Mouse (Mus musculus) cerebellum, adult 9-11 months (tissue): ENCODE results near the gene Ndrg4.

Experiments used
- DNase-seq: peaks from one replicate; pipeline ENCODE4 v3.0.0; 2022

Gene Ndrg4

DNA sequence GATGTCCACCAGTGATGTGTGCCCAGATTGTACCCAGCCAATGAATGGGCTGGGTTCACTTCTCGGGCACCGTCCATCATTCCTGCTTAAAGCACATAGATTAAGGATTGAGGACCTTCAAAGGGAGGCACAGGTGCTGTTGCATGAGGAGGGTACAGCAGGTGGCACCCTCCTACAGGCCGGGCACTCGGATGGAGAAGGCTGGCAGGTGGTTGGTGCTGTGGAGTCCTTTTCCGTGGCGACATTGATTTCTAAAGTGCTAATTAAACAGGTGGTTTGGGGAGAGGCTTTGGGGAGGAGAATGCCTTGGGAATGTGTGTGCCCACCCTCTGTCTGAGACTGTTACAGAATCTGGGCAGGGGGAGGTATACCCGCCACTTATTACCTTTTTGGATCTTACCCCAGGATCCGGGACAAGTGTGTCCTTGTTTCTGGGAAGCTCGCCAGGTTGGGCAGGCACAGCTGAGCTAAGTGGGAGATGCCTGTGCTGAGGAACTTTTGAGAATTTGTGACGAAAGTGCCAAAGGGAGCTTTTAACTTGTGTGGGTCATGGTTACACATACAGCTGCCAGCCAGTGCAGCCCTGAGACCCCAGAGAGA lies 11.4 kb downstream of the Ndrg4 start:
- no peak for DNase-seq

DNA sequence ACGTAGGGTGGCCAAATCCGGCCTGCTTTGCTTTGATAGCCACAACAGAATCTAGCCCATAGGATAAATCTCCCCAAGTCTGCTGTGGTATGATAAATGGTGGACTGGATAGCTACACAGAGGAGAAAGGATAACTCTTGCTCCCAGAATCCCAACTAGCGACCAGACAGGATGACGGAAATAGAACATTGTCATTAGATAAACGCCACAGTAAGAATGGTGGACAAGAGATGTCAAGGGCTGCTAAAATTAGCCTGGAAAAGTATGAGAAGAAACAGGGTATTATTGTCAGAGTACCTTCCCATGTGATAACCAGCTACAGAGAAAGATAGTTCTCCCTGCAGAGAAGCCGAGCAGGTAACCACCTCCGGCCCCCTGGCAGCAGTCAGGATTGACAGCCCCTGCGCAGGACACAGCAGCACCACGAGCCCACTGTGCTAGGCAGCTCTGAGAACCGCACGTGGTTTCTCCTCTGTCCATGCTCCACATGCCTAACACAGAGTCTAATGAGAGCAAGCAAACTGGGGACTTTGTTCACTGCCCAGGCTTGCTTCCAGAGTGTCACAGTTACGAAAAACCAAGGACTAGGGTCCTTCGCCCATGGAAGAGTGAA lies 14.3 kb downstream of the Ndrg4 start:
- DNase-seq = no peak

DNA sequence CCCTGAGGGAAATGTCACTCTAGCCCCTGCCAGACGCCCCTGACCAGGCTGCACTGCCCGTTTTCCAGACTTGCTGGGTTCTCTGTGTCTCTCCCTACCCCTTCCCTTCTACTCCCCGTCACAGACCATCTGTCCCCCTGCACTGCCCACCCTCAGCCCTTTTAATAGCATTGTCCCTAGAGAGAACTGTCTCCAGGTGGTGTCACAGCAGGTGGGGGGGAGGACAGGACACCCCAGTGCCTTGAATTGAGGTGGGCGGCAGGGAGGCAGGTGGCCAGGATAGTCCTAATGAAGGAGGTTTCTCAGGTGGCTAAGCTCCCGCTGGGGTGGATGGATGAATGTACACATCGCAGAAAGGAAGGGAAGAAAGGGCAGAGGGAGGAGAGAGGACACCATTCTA lies 17.9 kb downstream of the Ndrg4 start:
- peak; percentile 39 for DNase-seq

DNA sequence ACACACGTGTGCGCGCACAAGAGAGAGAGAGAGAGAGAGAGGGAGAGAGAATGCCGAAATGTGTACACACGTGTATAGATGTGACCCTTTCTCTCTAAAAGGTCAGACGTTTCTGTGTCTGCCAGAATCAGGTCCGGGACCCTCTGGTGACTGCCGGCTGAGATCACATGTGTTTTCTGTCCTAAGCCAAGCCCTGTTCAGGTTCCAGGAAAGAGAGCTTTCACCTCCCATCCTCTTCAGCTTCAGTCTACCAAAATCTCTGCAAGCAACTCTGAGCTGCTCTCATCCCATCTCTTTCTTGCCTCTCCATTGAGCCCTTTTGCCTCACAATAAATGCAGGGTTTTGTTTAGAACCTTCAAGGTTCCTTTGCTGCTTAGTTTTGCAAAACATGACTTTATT lies 19.9 kb downstream of the Ndrg4 start:
- no peak for DNase-seq

DNA sequence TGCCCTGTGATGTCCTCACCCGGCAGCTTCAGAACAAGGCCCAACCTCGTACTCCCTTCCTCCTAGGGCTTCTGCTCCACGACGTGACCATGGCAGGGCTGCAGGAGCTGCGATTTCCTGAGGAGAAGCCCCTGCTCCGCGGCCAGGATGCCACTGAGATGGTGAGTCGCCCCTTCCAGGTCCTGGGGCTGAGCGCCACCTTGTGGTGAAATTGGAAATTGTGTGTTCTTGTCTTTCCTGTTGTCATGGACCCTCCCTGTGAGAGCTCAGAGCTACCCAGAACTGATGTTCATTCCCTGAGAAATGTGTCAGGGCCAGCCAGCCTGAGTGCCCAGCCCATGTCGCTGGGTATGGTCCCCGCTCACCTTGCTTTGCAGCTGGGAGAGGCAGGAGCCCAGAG lies 20.3 kb downstream of the Ndrg4 start:
- DNase-seq = peak; percentile 74

DNA sequence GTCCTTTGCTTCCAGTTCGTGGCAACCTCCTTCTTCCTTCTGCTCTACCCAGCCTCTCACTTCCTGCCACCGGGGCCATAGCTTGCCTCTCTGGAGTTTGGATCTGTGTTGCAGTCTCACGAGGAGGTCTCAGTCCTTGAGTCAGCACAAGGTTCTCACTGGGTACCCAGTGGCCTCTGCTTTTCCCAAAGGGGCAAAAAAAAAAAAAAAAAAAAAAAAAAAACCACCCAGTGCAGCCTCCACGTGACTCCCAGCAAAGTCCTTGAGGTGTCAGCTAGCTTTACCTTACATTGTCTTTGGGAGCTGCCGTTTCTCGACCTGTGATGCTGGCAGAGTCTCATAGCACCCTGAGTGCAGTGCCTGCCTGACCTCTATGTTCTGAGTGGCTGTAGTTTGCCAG lies 21.4 kb downstream of the Ndrg4 start:
- no peak for DNase-seq

DNA sequence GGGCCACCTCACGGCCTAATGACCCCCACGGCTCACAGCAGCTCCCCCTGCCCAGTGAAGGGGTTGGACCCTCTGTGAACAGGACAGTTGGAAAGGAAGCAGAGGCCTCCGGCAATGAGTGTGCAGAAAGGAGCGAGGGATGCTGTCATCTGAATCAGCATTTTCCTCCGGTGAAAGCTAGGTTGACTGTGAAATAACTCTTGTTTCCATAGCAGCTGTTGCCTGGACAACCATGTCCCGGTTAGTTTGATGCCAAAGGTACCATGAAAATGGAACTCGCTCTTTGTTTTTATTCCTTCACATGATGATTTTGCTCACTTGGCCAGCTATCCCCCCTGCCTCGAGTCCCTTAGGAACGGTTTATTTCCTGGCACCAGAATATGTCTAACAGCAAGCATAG lies 23.5 kb downstream of the Ndrg4 start:
- DNase-seq = peak; percentile 31

DNA sequence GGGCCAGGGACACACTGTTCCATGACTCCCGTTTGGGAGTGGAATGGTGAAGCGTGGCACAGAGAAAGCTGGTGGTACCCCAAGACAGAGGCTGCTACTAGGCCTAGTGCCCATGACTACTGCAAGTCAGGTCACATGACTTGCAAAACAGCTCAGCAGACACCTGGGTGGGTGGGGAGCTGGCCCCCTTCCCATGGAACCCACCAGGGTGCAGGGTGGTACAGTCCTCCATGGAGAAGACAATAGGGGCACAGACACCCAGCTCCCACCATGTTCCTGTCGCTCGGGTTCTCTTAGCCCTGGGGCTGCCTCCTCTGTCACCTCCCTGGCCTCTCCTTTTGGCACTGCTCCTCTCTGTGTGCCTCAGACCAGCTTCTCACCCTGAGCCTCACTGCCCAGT lies 25.0 kb downstream of the Ndrg4 start:
- DNase-seq = peak; percentile 77

DNA sequence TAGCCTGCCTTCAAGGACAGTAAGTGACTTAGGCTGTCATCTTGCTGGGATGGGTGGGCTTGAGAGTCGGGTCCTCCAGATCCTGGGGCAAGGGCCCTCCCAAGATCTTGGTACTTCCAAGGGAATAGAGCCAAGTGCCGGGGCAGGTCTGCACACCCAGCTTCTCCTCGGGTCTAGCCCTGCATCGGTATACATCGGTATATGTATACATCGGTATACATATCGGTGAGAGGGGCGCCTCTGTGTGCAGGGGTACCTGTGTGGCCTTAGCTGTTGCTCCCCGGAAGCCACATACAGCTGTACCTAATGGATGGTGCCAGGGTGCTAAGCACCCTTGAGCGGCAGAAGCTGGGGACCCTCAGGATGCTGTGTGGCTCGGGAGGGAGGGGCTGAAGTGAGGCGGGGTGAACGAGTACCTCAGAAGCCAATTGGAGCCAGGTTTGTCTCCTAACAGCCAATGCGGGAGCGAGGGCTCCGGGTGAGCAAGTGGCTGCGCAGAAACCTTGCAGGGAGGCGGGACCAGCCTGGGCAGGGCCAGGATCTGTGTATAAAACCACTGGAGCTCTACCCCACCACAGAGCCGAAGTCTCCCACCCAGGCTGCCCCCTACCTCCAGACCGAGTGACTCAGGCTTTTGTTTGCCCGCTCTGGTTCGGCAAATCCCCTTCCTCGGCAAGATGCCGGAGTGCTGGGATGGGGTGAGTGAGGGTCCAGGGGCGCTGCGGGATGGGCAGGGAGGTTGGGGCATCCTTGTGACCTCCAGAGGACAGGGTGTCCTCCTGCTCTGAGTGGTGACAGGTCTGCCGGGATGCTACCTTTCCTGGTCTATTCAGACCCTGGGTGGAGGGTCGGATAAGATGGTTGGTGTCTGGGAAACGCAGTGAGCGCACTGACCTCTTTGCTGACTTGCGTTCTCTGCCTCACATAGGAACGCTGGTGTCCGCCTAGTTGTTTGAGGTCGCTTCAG lies 26.0 kb downstream of the Ndrg4 start:
- DNase-seq = peak; percentile 96

DNA sequence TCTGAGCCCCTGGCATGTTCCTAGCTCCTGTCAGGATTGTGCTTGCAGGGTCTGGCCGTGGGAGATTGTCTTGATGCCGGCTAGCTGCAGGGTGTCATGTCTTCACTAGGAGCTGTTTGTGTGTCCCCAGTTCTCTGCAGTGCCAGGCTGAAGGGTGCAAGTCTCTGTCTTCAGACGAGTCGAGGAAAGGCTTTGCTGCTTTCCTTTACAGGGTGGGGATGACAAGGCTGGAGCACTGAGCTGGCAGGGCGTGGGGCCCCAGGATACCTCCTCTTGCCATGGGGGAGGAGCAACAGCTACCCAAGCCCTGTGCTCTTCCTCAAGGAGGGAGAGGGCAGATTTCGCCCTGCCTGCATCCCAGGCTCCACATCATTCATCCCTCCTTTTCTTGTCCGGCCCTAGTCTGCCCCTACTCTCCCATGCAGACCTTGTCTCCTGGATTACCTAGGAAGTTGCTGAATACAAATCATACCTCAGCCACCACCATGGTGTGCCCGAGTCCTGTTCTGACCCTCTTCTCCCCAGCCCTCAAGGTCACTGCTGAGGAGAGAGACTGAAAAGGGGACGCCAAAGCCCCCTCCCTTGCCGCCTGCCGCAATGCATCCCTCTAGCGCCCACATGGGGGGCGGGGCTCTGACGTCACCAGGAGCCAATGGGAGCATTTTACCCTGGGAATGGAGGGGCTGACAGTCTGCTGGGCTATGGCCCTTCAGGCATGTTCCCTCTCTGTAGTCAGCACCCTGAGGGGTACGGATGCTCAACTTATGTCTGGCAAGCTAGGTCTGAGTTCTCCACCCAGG lies 26.9 kb downstream of the Ndrg4 start:
- peak; percentile 92 for DNase-seq

DNA sequence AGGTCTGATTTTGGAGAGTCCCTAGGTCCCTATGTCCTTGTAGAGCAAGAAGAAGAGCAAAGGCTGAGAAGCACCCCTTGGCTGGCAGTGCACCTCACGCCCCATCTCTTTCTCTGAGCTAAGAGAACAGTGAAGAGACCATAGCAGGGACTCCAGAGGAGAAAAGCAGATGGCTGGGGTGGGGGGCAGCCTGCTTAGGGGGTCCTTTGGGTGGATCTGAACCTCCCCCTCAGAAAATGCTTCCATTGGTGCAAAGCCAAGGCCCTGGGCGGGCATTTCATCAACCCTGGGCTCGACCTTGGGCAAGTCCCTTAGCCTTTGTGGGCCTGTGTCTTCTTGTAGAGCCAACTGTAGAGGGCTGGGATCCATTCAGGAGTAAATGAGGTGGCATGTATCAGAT lies 27.8 kb downstream of the Ndrg4 start:
- peak; percentile 60 for DNase-seq

DNA sequence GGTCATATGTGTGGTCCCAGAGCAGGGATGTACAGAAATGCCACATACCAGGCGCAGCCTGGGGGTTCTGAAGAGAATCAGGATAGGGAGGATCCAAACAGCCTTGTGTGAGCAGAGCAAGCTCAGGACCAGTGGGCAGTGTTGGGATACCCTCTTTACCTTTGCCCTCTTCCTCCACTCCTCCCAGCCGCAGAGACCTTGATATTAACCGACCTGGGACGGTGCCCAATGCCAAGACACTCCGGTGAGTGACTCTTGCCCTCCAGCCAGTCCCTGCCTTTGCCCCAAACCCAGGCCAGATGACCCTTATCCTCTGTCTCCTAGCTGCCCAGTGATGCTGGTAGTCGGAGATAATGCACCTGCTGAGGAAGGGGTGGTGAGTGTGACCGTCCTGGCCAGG lies 32.8 kb downstream of the Ndrg4 start:
- no peak for DNase-seq

DNA sequence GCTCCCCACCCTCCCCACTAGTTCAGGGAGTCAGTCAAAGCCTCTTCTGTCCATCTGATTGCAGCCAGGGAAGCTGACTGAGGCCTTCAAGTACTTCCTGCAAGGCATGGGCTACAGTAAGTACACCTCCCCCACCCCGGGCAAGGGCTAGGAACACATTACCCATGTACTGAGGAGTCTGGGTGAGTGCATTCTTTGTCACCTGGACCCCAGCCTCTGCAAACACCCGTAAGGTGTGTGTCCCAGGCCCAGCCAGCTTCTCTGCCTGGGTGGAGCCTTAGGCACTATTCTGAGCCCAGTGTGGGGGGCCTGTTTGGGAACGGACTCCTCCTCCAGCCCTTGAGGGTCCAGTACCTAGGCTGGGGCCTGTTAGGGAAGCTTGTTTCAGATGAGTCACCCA lies 34.2 kb downstream of the Ndrg4 start:
- DNase-seq = peak; percentile 21

DNA sequence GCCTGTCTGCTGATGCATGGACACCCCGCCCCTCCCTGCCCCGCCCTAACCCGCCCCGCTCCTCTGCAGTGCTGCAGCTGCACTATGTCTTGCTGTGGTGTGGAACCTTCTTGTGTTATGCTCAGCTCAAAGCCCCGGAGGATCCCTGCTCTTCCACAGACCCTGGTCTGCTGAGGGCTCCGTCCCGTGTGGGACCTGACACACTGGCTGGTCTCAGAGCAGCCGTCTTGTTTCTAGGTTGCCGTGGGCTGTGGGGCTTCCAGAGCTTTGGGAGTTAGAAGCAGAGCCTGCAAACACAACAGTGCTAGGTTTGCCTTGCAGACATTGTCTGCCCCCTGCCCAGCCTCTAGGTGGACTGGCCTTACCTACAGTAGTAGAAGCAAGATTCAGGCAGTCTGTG lies 35.6 kb downstream of the Ndrg4 start:
- DNase-seq = peak; percentile 14

DNA sequence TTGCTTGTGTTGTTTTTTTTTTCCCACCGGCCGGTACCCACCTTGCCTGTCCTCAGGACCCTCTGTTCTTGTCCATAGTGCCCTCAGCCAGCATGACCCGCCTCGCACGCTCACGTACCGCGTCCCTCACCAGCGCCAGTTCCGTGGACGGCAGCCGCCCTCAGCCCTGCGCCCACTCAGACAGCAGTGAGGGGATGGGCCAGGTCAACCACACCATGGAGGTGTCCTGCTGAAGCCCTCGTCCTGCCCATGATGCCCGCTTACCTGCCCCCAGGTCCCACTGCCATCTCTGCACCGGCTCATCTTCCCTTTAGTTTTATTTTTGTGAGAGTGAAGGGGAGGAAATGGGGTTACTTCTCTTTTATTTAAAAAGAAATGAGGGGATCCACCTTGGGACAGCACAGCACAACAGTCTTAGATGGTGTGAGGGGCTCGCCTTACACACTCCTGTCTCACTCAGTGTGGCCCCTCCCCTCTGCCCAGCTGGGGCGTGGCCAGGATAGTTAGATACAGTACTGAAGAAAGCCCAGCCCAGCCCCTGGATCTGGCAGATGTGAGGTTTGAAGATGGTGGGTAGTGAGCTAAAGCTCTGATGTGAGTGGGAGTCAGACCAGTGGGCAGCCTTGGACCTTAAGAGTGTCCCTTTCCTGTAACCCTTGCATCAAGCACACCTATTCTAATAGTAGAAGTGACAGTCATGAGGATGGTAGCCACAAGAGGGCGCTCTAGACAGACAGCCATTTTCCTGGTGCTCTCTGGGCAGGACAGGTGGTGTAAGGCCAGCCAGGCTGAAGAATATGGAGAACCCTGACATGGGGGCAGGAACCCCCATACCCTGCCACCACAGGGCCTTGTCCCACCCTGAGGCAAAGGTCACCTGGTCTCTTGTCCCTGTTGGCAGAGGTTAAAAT lies 36.6 kb downstream of the Ndrg4 start:
- DNase-seq = peak; percentile 80

DNA sequence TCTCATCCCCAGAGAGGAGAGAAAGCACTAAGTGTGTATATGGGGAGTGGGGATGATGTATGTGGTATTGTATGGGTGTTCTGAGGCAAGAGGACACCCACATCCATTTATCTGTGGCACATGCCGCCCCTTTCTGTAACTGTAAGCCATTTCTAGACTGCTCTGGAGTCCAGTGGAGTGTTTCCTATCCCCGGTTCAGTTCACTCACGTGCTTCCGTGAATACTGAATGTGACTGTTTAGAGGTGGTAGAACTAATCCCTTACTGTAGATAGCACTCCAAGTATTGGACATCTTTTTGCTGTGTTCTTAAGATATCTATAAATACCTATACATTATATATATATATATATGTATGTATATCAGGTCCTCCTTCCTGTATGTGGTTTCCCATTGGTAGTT lies 37.6 kb downstream of the Ndrg4 start:
- peak; percentile 32 for DNase-seq

DNA sequence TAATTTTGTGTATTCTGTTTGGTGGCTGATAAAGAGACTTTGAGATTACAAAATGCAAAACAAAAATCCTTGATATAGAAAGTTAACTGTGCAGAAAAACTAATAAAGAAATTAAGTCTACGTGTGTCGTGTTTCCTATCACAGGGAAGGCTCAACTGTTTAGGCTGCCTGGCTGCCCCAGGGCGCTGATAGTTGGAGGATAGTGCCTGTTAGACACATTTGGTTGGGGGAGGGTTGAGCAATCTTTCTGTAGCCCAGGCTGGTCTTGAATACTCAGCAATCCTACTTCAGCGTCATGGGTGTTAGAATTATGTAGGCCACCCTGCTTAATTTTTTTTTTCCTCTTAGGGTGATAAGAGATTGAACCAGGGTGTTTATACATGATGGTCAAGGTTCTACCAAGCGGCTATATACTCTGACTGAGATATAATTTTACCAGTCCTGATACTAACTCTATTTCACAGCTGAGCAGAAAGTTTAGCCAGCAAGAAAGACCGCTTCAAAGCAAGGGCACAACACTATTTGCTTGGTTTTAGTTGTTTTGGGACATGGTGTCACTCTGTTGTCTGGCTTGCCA lies 38.1 kb downstream of the Ndrg4 start:
- DNase-seq = peak; percentile 22

DNA sequence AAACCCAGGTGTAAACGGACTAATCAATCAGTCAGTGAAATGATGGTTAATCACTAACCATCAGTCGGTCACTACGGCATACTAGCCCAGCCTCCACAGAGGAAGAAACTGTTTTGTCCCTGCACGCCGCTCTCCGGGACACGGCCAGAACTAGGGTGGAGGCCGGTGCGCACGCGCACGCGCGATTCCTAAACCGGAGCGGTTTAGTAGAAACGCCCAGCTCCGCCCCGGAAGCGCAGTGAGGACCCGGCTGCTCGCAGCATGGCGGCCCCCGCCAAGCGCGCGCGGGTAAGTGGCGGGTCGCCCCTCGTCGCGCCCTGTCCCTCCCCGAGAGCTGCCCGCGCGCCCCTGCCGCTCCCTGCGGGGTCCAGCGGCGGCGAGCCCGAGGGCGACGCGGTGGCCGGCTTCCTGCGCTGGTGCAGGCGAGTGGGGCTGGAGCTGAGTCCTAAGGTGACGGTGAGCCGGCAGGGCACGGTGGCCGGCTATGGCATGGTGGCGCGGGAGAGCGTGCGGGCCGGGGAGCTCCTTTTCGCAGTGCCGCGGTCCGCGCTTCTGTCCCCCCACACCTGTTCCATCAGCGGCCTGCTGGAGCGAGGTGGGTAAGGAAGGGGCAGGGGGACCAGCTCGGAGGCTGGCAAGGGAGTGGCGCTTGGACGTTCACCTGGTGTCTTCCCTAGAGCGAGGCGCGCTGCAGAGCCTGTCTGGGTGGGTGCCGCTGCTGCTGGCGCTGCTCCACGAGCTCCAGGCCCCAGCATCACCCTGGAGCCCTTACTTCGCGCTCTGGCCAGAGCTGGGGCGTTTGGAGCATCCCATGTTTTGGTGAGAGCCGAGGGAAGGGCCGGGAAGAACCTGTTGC lies 39.1 kb downstream of the Ndrg4 start, which contains the start of gene Setd6:
TSS of gene Setd6 (plus strand) at position 206 of the 856 bp plus-strand sequence.
- DNase-seq = peak; percentile 86

DNA sequence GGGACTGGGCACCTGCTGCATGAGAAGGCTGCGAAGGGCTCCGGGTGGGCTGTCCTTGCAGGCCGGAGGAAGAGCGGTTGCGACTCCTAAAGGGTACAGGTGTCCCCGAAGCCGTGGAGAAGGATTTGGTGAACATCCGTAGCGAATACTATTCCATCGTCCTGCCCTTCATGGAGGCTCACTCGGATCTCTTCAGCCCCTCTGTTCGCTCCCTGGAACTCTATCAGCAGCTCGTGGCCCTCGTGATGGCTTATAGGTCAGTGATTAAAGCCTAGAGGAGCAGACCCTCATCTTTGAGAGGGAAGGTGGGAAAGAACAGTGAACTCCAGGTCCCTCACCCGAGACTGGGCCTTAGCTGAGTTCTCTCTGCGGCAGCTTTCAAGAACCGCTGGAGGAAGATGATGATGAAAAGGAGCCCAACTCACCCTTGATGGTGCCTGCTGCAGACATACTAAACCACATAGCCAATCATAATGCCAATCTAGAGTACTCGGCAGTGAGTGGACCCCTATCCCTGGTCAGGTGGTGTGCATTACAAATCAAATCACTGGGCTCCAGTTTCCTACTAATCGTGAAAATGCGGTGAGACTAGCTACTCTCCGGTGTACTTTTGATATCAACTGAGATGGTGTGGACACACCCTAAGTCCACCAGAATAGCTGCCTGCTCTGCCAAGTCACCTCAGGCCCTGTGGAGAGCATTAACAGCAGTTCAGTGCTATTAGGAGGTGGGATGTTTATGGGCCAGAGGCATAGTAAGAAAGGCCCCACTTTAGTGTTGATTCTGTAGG lies 40.0 kb downstream of the Ndrg4 start:
- DNase-seq = peak; percentile 19

DNA sequence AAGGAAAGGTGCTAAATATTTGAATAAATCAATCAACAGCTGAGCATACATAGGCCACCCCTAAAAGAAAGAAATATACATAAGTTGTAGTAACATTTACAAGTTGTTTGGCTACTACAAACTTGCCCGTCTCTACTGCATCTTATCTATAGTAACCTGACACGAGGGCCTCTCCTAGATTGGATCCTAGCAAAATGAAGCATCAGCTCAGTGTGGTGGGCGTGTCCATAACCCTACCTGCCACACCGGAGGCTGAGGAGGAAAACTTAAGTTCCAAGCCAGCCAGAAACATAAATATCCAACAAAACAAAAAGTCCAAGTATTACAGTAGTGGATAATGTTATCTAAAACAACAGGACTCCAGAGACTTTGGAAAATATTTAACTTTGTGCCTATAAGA lies 50.8 kb downstream of the Ndrg4 start:
- no peak for DNase-seq
